Mouse (Mus musculus) embryonic stem cell, embryonic (primary cell): Measurements from ENCODE around the gene Racgap1.

Experiments used
- CTCF ChIA-PET, 4 experiments: fragments of 300-600 bp in 2 of 4; fragments of 350-600 bp in 2 of 4; sonication (Branson Sonifier 250); formaldehyde crosslinking; loops; one replicate each; lab custom pipeline; 2022; ENCODE audit warnings: inconsistent platforms in 2 of 4; lab: Charles Lee
- POLR2A ChIA-PET, 4 experiments: fragments of 300-600 bp in 2 of 4; fragments of 350-600 bp in 2 of 4; sonication (Branson Sonifier 250); formaldehyde crosslinking; loops; one replicate each; lab custom pipeline; 2022; ENCODE audit warnings: antibody characterized with exemption in 4 of 4, inconsistent platforms in 1 of 4; lab: Charles Lee

Gene Racgap1

GRCm38 (mm10) chr15:99671783-99672182 is 20.3 kb upstream of the Racgap1 start:
- ChIA-PET POLR2A (interaction anchor here in 2 of 4 experiments (0.7 to 12.6 kb wide), 7 partner anchors 9 to 265 kb away, joined by 3 to 107 read pairs (median 3); partner anchors contain the start of genes Gm17349 (in 1 of the 2) and Racgap1 (in 1 of the 2)), CTCF (interaction anchor here (0.7 to 8.1 kb wide), 12 partner anchors 9 to 227 kb away, joined by 3 to 88 read pairs (median 5); partner anchors contain the start of genes Aqp5 (in 1 of the 4), Cox14 (in 1 of the 4) and Gm17349 (in 1 of the 4))

- CTCF ChIA-PET = interaction anchor here (0.6 to 8.1 kb wide), 16 partner anchors 8 to 254 kb away, joined by 3 to 114 read pairs (median 4); partner anchors contain the start of genes Cox14 (in 1 of the 4), Gm17349 (in 1 of the 4) and Racgap1 (in 1 of the 4)
- POLR2A ChIA-PET = interaction anchor here in 2 of 4 experiments (0.6 to 12.6 kb wide), 14 partner anchors 7 to 243 kb away, joined by 3 to 107 read pairs (median 4); partner anchors contain the start of genes Gm17349 (in 1 of the 2) and Racgap1 (in 1 of the 2)
These were observed 19.7 kb upstream of the Racgap1 start for GRCm38 (mm10) chr15:99670964-99671670.

- CTCF ChIA-PET = interaction anchor here (0.6 to 7.8 kb wide), 23 partner anchors 8 to 646 kb away, joined by 3 to 114 read pairs (median 6); partner anchors contain the start of genes Racgap1 (in 2 of the 4) and Gm17349 (in 1 of the 4)
- POLR2A ChIA-PET = interaction anchor here (0.6 to 12.6 kb wide), 17 partner anchors 8 to 242 kb away, joined by 3 to 107 read pairs (median 4); partner anchors contain the start of gene Racgap1 (in 1 of the 4)
These were observed 18.8 kb upstream of the Racgap1 start, which contains the start of gene Asic1 for GRCm38 (mm10) chr15:99670154-99670821. TSS of gene Asic1 (plus strand) at chr15:99670368.

GRCm38 (mm10) chr15:99669392-99669791 is 17.9 kb upstream of the Racgap1 start:
- CTCF ChIA-PET = interaction anchor here (0.5 to 7.8 kb wide), 45 partner anchors 9 to 645 kb away, joined by 3 to 114 read pairs (median 4); partner anchors contain the start of genes Cox14 (in 2 of the 4), Racgap1 (in 2 of the 4), Aqp6 (in 1 of the 4) and Dnajc22 (in 1 of the 4)
- POLR2A ChIA-PET = interaction anchor here (0.6 to 12.6 kb wide), 25 partner anchors 9 to 374 kb away, joined by 3 to 107 read pairs (median 5); partner anchors contain the start of genes Racgap1 (in 2 of the 4) and Cox14 (in 1 of the 4)

GRCm38 (mm10) chr15:99668881-99669280 is 17.4 kb upstream of the Racgap1 start:
- CTCF ChIA-PET = interaction anchor here (0.5 to 7.8 kb wide), 42 partner anchors 9 to 627 kb away, joined by 3 to 114 read pairs (median 4); partner anchors contain the start of genes Cox14 (in 2 of the 4), Racgap1 (in 2 of the 4) and Aqp6 (in 1 of the 4)
- POLR2A ChIA-PET = interaction anchor here (0.6 to 12.6 kb wide), 21 partner anchors 9 to 142 kb away, joined by 3 to 107 read pairs (median 5); partner anchors contain the start of genes Cox14 (in 2 of the 4) and Racgap1 (in 2 of the 4)

- CTCF ChIA-PET = interaction anchor here (0.5 to 7.8 kb wide), 12 partner anchors 9 to 384 kb away, joined by 3 to 114 read pairs (median 4); partner anchors contain the start of gene Cox14 (in 1 of the 4)
- POLR2A ChIA-PET = interaction anchor here in 1 of 4 experiments (1.1 to 12.6 kb wide), 4 partner anchors 9 to 67 kb away, joined by 4 to 107 read pairs (median 13); partner anchors contain the start of gene Racgap1
These were observed 16.1 kb upstream of the Racgap1 start for GRCm38 (mm10) chr15:99667544-99667943.

GRCm38 (mm10) chr15:99664600-99665451 is 13.4 kb upstream of the Racgap1 start:
- POLR2A ChIA-PET = interaction anchor here (0.5 to 12.6 kb wide), 27 partner anchors 9 to 630 kb away, joined by 3 to 107 read pairs (median 4); partner anchors contain the start of gene Racgap1 (in 4 of the 4)
- CTCF ChIA-PET = interaction anchor here (0.5 to 7.8 kb wide), 28 partner anchors 11 to 250 kb away, joined by 3 to 95 read pairs (median 4); partner anchors contain the start of gene Racgap1 (in 2 of the 4)

- POLR2A ChIA-PET = interaction anchor here (0.5 to 12.6 kb wide), 28 partner anchors 10 to 1511 kb away, joined by 3 to 107 read pairs (median 4); partner anchors contain the start of gene Racgap1 (in 4 of the 4)
- CTCF ChIA-PET = interaction anchor here (0.5 to 7.8 kb wide), 27 partner anchors 10 to 644 kb away, joined by 3 to 95 read pairs (median 4); partner anchors contain the start of gene Racgap1 (in 2 of the 4)
These were observed 12.6 kb upstream of the Racgap1 start for GRCm38 (mm10) chr15:99663964-99664599.

GRCm38 (mm10) chr15:99662371-99662770 is 10.9 kb upstream of the Racgap1 start:
- POLR2A ChIA-PET = interaction anchor here in 1 of 4 experiments (0.7 to 1.3 kb wide), 2 partner anchors 9 to 16 kb away, joined by 4 to 5 read pairs; no protein-coding TSS in a partner anchor
- CTCF ChIA-PET = interaction anchor here in 3 of 4 experiments (0.6 to 1.2 kb wide), 5 partner anchors 21 to 310 kb away, joined by 3 to 5 read pairs (median 3); no protein-coding TSS in a partner anchor

- ChIA-PET CTCF (interaction anchor here in 3 of 4 experiments (0.5 to 1.2 kb wide), 4 partner anchors 17 to 246 kb away, joined by 3 to 4 read pairs (median 4); no protein-coding TSS in a partner anchor), POLR2A (interaction anchor here in 3 of 4 experiments (0.6 to 1.5 kb wide), 8 partner anchors 8 to 63 kb away, joined by 3 to 6 read pairs (median 4); partner anchors contain the start of genes Racgap1 (in 2 of the 3), Asic1 (in 1 of the 3) and Cox14 (in 1 of the 3))
These were observed 9.8 kb upstream of the Racgap1 start for GRCm38 (mm10) chr15:99661121-99661830.

GRCm38 (mm10) chr15:99658437-99658836 is 7.0 kb upstream of the Racgap1 start:
- ChIA-PET CTCF (interaction anchor here in 3 of 4 experiments (0.7 to 1.5 kb wide), 8 partner anchors 9 to 67 kb away, joined by 3 to 6 read pairs (median 4); partner anchors contain the start of gene Cox14 (in 1 of the 3)), POLR2A (interaction anchor here in 2 of 4 experiments (0.6 to 1.7 kb wide), 10 partner anchors 9 to 113 kb away, joined by 3 to 7 read pairs (median 4); partner anchors contain the start of gene Cox14 (in 1 of the 2))

GRCm38 (mm10) chr15:99655956-99656355 is 4.5 kb upstream of the Racgap1 start:
- POLR2A ChIA-PET = interaction anchor here in 2 of 4 experiments (0.5 to 13.2 kb wide), 4 partner anchors 10 to 223 kb away, joined by 3 to 107 read pairs (median 4); partner anchors contain the start of gene Asic1 (in 1 of the 2)

GRCm38 (mm10) chr15:99653876-99654275 is 2.4 kb upstream of the Racgap1 start:
- CTCF ChIA-PET = interaction anchor here in 3 of 4 experiments (0.5 to 4.1 kb wide), 21 partner anchors 9 to 598 kb away, joined by 3 to 14 read pairs (median 4); partner anchors contain the start of genes Cox14 (in 2 of the 3) and Dip2b (in 1 of the 3)
- POLR2A ChIA-PET = interaction anchor here (0.5 to 13.2 kb wide), 33 partner anchors 8 to 555 kb away, joined by 3 to 107 read pairs (median 4); partner anchors contain the start of genes Aqp5 (in 1 of the 4), Asic1 (in 1 of the 4), Bcdin3d (in 1 of the 4) and Cox14 (in 1 of the 4)

More at GRCm38 (mm10) chr15:99655956-99656355, 4.5 kb upstream of the Racgap1 start:
- CTCF ChIA-PET = interaction anchor here in 2 of 4 experiments (0.5 to 1.3 kb wide), 3 partner anchors 21 to 60 kb away, joined by 3 to 4 read pairs (median 3); no protein-coding TSS in a partner anchor

- ChIA-PET CTCF (interaction anchor here in 3 of 4 experiments (0.5 to 4.1 kb wide), 19 partner anchors 8 to 597 kb away, joined by 3 to 14 read pairs (median 4); partner anchors contain the start of genes Cox14 (in 2 of the 3) and Dip2b (in 1 of the 3)), POLR2A (interaction anchor here (0.8 to 13.2 kb wide), 25 partner anchors 8 to 222 kb away, joined by 3 to 107 read pairs (median 5); partner anchors contain the start of genes Asic1 (in 1 of the 4), Bcdin3d (in 1 of the 4), Cox14 (in 1 of the 4) and Lima1 (in 1 of the 4))
These were observed 1.8 kb upstream of the Racgap1 start for GRCm38 (mm10) chr15:99653291-99653690.
